Mouse (Mus musculus) olfactory bulb, adult 2 months (tissue): ENCODE results near the gene Myo19.

ENCODE experiments used
- CTCF ChIP-seq: fragments of 200-500 bp; IDR thresholded peaks from 2 replicates; pipeline ENCODE4 v1.5.1; 2012; ENCODE audit warnings: low read depth, mild to moderate bottlenecking, low read length, moderate library complexity; ENCODE audit not compliant: insufficient read depth
- POLR2A ChIP-seq: fragments of 200-500 bp; IDR thresholded peaks from 2 replicates; pipeline ENCODE4 v1.6.1; 2012; ENCODE audit warnings: mild to moderate bottlenecking, low read depth, low read length, moderate library complexity; ENCODE audit not compliant: insufficient read depth

DNA sequence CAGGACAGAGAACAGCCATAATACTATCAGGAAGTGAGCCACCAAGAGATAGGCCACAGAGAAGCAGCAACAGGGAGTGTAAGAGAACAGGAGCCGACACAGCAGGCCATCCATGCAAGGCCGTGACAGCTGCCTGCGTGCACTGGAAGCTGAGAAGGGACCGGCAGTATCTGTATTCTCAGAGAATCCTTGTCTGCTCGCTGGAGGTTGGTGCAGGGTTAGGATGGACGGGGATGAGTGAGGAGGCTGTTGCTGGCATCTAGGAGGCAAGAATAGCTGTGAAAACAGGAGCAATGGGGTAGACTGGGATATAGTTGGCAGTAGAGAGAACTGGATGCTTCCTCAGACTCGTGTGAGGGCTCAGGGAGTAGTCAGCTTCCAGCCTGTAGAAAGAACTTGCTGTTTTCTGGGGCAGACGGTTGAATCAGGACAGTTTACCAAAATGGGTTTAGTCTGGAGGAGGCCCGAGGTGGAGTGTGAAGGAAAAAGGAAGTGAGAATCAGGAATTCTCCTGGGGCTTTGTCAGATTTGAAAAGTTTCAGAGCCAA is 24.7 kb downstream of the Myo19 start:
- TF ChIP-seq CTCF (no peak), POLR2A (no peak)
